Mouse (Mus musculus) kidney, postnatal 36 days (tissue): ENCODE measurements around the gene Olfr1341.

Experiments used
- DNase-seq, 2 experiments: peaks; one replicate each; pipeline ENCODE4 v3.0.0; 2021 to 2022; ENCODE audit warnings: mixed read lengths in 2 of 2

Olfr1341 gene

DNA sequence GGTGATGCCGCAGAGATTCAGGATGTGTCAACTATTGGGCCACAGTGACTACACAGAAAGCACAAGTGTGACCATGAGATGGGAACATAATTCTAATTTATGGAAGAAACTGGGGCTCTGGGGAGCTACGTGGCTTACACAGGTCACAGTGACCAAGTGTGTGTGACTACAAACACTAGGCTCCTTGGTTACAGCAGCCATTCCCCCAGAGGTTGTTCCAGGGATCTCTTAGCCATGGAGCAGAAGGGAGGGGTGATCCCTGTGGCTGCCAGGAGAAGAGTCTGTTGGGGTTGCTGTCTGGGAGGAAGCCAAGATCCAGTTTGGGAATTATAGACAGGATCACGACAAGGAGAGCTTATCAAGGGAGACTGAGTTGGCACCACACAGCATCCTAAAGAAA, at the start of gene Olfr1341:
Gene Olfr1341 (plus strand): TSS at position 301 of the 400 bp plus-strand sequence.
- DNase-seq: no peak

DNA sequence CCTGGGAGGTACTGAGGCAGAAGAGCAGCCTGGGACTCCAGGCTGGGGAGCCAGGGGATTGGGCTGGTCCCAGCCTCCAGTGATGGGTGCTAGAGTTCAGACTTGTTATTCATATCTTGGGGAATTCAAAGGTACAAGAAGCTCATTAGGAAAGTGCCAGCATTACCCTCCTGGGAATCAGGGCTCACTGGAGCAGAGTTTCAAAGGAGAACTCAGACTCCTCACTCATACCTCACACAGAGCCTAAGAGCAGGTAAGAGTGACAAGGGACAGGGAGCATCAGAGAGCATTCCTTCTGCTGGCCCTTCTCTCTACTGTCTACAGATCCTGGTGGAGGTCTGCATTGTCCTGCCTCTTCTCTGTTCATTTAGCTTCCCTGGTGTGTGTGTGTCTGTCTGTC, 44.7 kb upstream of the Olfr1341 start, which contains the start of gene Olfr62:
Gene Olfr62 (plus strand): TSS at position 301 of the 400 bp plus-strand sequence.
- DNase-seq: no peak

DNA sequence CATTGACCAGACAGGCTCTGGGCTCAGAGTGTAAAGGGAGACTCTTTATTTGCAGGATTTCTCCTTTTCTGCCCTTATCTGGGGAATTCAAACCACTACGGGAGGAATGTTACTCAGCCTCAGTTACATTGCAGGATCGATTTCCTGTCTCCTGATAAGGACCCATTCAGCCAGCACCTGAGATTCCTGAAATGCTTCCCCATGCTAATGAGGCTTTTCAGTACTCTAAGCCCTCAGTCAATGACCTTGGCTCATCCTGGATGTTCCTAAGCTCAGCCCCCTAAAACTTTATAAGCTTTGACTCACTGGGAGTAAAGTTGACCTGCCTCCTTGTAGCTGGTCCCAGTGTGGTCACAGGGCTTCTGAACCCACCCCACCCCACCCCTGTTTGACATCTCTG, 16.2 kb upstream of the Olfr1341 start:
- DNase-seq: no peak

DNA sequence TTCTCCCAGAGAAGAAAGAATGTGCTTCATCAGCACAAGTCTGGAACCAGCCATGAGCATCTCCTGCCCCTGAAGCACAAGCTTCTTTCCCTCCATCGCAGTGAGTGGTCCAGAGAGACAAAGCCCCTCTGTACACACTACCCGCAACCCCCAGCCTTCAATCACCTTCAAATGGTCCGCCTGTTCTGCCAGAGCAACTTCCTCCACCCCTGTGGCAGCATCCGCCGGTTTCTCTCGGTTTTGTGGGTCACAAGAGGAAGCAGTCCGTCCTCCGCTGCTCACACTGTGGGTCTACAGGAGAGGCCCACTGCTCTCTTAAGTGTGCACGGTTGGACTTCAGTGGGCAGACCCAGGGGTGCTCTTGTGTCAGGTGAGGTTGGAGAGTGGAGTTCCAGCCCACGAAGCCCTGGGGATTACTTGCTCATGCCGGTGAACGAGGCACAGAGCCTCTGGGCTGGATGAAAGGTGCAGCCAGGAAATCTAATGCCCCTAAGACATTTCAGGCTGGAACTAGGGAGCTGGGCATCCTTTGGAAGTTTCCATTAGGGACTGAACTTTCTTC, 10.8 kb upstream of the Olfr1341 start, which contains the start of gene Olfr1342:
Gene Olfr1342 (minus strand): TSS at position 345 of the 562 bp plus-strand sequence.
- no peak for DNase-seq

DNA sequence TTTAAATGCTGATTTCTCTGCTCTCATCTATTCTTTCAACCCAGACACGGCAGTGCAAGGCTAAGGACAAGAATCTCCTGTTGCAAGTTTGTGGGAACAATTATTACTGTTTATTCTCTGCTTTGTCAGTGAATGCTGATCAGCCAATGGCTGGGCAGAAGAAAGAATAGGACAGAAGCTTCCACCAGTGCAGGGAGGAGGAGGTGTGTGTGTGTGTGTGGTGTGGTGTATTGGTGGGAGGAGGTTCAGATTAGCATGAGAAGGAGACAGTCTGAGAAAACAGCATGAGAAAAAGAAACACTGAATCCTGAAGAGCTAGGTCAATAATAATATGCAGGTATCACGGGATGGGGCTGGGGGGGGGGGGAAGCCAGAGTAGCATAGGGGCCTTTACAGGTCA, 9.5 kb upstream of the Olfr1341 start:
- DNase-seq: no peak

DNA sequence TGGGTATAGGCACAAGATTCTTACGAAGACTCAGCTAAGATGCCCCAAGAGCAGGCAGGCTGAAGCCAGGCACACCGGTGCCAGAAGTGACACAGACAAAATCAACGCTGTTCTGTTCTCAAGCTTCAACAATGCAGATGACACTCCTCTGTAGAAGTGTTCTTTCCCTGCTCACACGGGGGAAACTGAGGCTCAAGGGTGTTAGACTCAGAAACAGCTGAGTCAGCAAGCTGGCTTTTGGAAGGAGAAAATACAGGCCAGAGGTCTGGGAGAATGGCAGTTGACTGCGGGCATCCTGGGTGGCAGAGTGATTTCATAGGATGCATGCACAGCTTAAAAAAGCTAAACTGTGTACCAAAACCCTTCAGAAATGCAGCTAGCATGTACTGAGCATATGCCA, 4.8 kb downstream of the Olfr1341 start:
- no peak for DNase-seq

DNA sequence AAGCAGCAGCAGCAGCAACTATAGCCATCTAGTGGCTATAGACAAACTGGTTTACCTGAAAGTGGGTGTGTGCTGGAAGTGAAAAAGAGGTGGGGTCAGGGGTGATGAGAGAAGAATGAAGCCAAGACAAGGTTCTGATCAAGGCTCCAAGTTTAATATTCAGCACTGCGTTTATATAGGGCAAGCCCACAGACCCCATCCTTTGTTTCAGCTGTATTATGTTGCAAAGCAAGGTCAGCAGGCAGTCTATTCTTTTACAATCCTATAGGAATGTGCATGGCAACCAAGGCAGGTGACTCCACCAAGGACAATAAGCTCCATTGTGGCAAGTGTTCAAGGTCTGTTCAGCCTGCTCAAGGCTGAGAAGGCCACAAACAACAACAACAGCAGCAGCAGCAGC, 8.3 kb downstream of the Olfr1341 start:
- no peak for DNase-seq

DNA sequence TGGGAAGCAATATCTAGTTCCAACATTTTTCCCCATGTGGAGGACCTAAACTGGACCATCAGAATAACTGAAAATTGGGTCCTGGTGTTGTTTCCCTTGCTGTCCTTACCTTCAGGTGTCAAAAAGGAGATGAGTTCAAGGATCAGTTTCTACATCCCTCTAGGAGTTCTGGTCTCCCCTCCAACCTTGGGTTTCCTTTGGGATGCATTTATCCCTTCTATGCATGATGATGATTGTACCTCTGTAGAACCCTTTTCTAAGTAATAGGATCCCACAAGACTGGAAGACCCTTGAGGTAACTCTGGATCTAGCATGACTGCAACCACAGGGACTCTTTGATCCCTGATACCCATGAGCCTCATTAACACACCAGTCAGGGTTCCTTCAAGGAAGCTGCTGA, 16.5 kb downstream of the Olfr1341 start, which contains the start of gene Olfr1340:
Gene Olfr1340 (plus strand): TSS at position 301 of the 400 bp plus-strand sequence.
- no peak for DNase-seq

DNA sequence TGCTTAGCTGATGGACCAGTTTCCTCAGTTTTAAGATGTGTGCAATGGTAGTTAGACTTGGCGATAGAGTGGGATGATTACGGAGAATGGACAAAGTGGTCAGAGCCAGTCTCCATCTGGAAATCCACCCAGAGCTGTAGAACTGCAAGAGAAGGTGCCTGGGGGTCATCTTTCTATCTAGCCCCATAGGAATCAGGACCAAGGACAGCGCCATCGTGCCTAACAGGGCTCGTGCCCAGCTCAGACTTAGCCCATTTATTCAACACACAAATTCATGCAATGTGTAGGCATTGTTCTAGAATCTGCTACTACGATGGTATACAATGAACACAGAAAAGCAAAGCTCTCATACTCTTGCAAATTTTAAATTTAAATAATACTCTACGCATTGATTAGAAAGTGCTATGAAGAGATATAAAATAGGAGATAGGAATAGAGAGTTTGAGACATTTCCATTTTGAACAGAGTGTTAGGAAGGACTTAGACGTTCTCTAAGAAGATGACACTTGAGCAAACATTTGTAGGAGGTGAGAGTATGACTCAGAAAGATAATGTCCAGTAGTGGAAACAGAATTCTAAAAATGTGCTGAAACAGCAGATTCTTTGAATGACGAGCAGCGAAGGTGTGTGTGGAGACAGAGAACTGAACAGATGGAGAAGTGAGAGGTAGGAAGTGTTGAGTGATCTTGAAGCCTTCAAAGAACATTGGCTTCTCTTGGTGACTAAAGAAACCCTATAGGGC, 18.6 kb downstream of the Olfr1341 start:
- DNase-seq: peak; percentile 1 to 63

DNA sequence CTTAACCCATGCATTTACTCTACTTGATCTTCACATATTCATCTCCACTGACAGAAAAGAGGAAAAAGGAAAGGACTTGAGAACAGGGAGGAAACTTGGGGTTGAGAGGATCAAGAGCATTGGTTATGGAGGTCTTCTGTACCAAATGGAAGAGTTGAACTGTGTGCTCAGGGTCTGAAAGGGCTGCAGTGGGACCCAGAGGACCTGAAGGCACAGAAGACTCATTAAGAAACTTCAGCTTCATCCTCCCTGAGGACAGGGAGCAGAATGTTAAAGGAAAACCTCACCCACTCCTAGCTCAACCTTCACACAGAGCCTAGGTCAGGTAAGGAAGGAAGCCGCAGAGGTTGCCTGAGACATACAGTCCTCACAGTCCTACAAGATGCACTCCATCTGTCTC, 28.6 kb downstream of the Olfr1341 start, which contains the start of gene Olfr1339:
Gene Olfr1339 (plus strand): TSS at position 301 of the 400 bp plus-strand sequence.
- DNase-seq: no peak

DNA sequence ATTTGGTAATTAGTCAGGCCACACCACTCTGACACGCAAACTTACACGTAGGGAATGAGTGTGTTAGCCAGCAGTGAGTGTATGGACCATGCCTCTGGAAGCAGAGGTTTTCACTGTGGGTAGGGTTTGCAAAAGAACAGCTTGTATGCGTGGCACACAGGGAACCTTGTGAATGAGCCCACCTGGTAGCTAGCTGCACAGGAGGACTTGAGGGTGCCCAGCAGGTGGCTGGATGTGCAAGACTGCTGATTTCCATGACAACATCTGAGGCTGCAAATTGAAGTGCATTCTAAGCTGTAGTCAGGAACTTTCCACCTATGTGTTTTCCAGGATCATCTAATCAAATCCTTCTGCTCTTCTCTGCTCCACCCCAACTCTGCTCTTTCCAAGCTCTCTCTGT, 36.3 kb downstream of the Olfr1341 start:
- no peak for DNase-seq

DNA sequence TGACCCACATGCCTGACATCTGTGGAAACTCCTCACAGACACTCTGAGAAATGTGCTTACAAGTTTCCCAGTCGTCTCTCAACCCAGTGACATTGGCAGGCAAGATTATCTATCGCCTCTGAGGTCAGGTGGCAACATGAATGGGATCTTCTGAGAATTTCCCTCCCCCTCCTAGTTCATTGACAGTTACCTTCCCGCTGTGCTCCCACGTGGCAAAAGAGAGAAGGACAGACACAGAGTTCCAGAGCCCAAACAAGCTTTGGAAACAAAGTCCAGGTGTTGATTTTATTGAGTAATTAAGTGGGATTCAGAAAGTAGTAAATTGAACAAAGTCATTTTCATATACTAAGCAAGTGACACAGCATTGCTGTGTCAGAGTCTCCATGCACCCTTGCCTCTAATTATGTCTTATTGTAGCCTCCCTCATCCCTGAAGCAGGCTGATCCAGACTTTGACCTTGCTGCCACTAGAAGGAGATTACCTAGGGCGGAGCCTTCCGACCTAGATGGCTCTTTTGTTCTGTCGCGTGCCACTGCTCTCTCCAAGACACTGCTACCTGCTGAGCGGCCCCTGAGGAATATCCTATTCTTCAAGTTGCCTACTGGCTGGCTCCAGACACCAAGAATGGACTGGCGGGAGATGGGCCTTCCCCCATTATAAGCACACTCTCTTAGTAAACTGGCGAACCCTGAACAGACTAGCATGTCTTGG, 37.8 kb downstream of the Olfr1341 start:
- DNase-seq: no peak

DNA sequence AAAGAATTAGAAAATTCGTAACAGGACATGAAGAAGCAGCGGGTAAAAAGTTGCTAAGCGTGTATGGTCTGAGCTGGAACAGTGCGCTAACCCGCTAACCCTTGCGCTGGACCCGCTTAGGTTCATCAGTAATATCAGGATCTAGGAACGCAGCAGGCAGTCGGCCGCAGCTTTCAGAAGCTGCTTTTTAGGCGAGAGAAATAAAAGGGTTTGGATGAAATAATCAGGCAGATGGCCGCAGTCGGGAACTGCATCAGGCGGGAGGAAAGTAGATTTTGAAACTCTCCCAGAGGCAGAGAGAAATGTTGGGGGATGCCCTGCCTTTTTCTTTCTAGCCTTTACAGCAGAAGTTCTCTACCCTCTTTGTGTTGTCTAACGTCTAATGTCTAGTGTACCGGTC, 38.6 kb downstream of the Olfr1341 start:
- no peak for DNase-seq

DNA sequence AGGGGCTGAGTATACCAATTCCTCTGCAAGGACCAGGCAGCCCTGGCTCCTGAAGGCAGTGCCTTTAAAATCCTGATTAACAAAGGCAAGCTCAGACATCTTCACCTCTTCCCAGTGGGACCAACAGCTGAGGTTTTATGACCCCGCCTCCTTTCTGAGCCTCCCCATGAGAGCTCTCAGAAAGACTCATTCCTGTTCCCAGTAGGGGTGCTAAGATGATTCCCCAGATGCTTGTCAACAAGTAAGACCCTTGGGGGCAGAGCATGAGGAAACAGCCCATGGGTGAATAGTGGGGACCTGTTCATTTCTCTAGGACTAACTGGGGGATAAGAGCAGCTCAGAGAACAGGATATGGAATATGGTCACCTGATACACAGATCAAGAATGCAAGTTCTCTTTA, 55.3 kb downstream of the Olfr1341 start, which contains the start of gene Olfr1338:
Gene Olfr1338 (minus strand): TSS at position 101 of the 400 bp plus-strand sequence.
- no peak for DNase-seq
